Mouse (Mus musculus): ENCODE measurements around the gene Uimc1. TPM values are rescaled to one million over a fixed set of nuclear protein-coding genes. Genes with fewer than 3 reads are reported as not detected.

Uimc1 gene
- polyA plus RNA-seq (2015; fragmentation: Nextera tagmentation; extraction: Ambion mirVana) = 15.9 and 18.4 TPM in 2 replicates

GRCm38 (mm10) chr13:55099726-55100478, at the start of gene Uimc1:
Gene Uimc1 (minus strand): TSS chr13:55100300.

GRCm38 (mm10) chr13:55133448-55133847, 33.3 kb upstream of the Uimc1 start, which contains the start of gene Gm17617:
Gene Gm17617 (minus strand): TSS chr13:55133548.

GRCm38 (mm10) chr13:55105045-55105952, 5.2 kb upstream of the Uimc1 start, which contains the start of gene Zfp346:
Gene Zfp346 (plus strand): TSS chr13:55105311.

GRCm38 (mm10) chr13:55021194-55021779, 78.8 kb downstream of the Uimc1 start, which contains the start of gene Hk3:
Gene Hk3 (minus strand): TSS chr13:55021385.

Other genes with a start within 250 kb of the Uimc1 start
- 9.4 and 9.5 TPM in 2 replicates for gene Unc5a, start 150.9 kb downstream of the Uimc1 start, polyA plus RNA-seq (2015; fragmentation: Nextera tagmentation; extraction: Ambion mirVana)
- gene Hk3, start 78.9 kb downstream of the Uimc1 start, polyA plus RNA-seq (2015; fragmentation: Nextera tagmentation; extraction: Ambion mirVana) = 1.8 and 2.5 TPM in 2 replicates
- 7.1 and 7.2 TPM in 2 replicates for gene Zfp346, start 5.0 kb upstream of the Uimc1 start, polyA plus RNA-seq (2015; fragmentation: Nextera tagmentation; extraction: Ambion mirVana)
- gene Gm17617, start 33.2 kb upstream of the Uimc1 start, polyA plus RNA-seq (2015; fragmentation: Nextera tagmentation; extraction: Ambion mirVana) = not detected in 2 replicates
- 0.28 and 0.54 TPM in 2 replicates for gene Fgfr4, start 52.3 kb upstream of the Uimc1 start, polyA plus RNA-seq (2015; fragmentation: Nextera tagmentation; extraction: Ambion mirVana)
- gene Nsd1, start 109.5 kb upstream of the Uimc1 start, polyA plus RNA-seq (2015; fragmentation: Nextera tagmentation; extraction: Ambion mirVana) = 36.3 and 38.2 TPM in 2 replicates
- 381 and 386 TPM in 2 replicates for gene Prelid1, start 220.2 kb upstream of the Uimc1 start, polyA plus RNA-seq (2015; fragmentation: Nextera tagmentation; extraction: Ambion mirVana)
- gene Rab24, start 221.6 kb upstream of the Uimc1 start, polyA plus RNA-seq (2015; fragmentation: Nextera tagmentation; extraction: Ambion mirVana) = 53.5 and 60.3 TPM in 2 replicates
- 8.5 and 9.3 TPM in 2 replicates for gene Mxd3, start 229.5 kb upstream of the Uimc1 start, polyA plus RNA-seq (2015; fragmentation: Nextera tagmentation; extraction: Ambion mirVana)

Data from urinary bladder, postnatal 0 days (tissue).